Mouse (Mus musculus) forebrain, embryonic 11.5 days (tissue): Measurements from ENCODE around the gene Tap1. TPM values are rescaled to one million over a fixed set of nuclear protein-coding genes. Genes with fewer than 3 reads are reported as not detected.
A peak's percentile ranks its signal among the peaks of the same experiment; 100 is the strongest.

ENCODE experiments used
- ATAC-seq: fragments of 200-750 bp; cut with Nextera tagmentation; replicated peaks from 2 replicates; pipeline ENCODE4 v1.8.0; 2017; ENCODE audit warnings: moderate TSS enrichment; ENCODE audit not compliant: low FRiP score
- DNase-seq: peaks from one replicate; pipeline ENCODE4 v3.0.0-alpha.2; 2017; ENCODE audit warnings: low spot score
- H3K27ac ChIP-seq: fragments of 300-500 bp; sonication (generic); 2 replicates; pipeline ENCODE4 v1.5.1; 2014; ENCODE audit warnings: low read depth, low read length
- H3K27me3 ChIP-seq: fragments of 300-500 bp; sonication (generic); 2 replicates; pipeline ENCODE4 v1.6.1; 2014; ENCODE audit warnings: mild to moderate bottlenecking, low read length, mixed read lengths; ENCODE audit not compliant: control insufficient read depth, insufficient read depth
- H3K36me3 ChIP-seq: fragments of 300-500 bp; sonication (generic); 2 replicates; pipeline ENCODE4 v1.6.1; 2014; ENCODE audit warnings: mild to moderate bottlenecking, low read length, moderate library complexity, mixed read lengths; ENCODE audit not compliant: control insufficient read depth, insufficient read depth
- H3K4me1 ChIP-seq: fragments of 300-500 bp; sonication (generic); replicated peaks from 2 replicates; pipeline ENCODE4 v1.6.1; 2014; ENCODE audit warnings: low read length, mixed read lengths; ENCODE audit not compliant: control insufficient read depth, insufficient read depth
- H3K4me2 ChIP-seq: fragments of 300-500 bp; sonication (generic); 2 replicates; pipeline ENCODE4 v1.6.1; 2014; ENCODE audit warnings: low read depth, mild to moderate bottlenecking, low read length, moderate library complexity, mixed read lengths; ENCODE audit not compliant: severe bottlenecking
- H3K4me3 ChIP-seq: fragments of 300-500 bp; sonication (generic); 2 replicates; pipeline ENCODE4 v1.5.1; 2014; ENCODE audit warnings: low read depth, low read length
- H3K9ac ChIP-seq: fragments of 300-500 bp; sonication (generic); 2 replicates; pipeline ENCODE4 v1.6.1; 2014; ENCODE audit warnings: low read length
- H3K9me3 ChIP-seq: fragments of 300-500 bp; sonication (generic); 2 replicates; pipeline ENCODE4 v1.6.1; 2016; ENCODE audit warnings: low read length, mixed read lengths; ENCODE audit not compliant: control insufficient read depth
- WGBS: fragments of 180-500 bp; shearing (Covaris S2); extraction: QIAGEN DNeasy Blood & Tissue Kit; methylation state at CpG from one replicate; pipeline ENCODE4 v1.1.7; 2014; 5-methylcytosine and 5-hydroxymethylcytosine counted together
- polyA plus RNA-seq: library from polyadenylated mRNA; unstranded; fragments of >200 nt; fragmentation: Nextera tagmentation; extraction: Ambion mirVana; gene quantifications from 2 replicates; pipeline ENCODE4 v1.2.1, GENCODE M21; 2014

Tap1 gene
- polyA plus RNA-seq, 1 experiment from 2014 or later = 1.7 TPM

DNA sequence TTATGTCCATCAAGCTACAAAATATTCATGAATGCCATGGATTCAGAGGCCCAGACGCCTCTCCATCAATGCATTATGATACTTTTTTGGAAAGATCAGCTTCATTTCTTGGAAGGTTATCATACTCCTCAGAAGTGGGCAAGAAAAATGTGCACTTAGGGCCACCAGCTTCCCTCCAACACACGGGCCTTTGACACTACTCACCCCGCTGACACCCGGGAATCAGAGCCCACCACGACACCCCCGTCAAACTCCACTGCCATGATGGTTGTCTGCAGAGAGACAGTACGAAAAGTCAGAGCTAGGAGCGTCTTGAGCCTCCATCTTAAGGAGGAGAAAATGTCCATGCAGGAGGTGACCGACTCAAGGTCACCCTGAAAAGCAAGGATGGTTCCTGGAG, 1.8 kb upstream of the Tap1 start:
- H3K4me1 ChIP-seq = peaks cover 10% of the 10 kb centered on the region
- H3K27me3 ChIP-seq = peaks cover 36% of the 10 kb centered on the region
- no peaks in the 10 kb centered on the region for H3K36me3 ChIP-seq

DNA sequence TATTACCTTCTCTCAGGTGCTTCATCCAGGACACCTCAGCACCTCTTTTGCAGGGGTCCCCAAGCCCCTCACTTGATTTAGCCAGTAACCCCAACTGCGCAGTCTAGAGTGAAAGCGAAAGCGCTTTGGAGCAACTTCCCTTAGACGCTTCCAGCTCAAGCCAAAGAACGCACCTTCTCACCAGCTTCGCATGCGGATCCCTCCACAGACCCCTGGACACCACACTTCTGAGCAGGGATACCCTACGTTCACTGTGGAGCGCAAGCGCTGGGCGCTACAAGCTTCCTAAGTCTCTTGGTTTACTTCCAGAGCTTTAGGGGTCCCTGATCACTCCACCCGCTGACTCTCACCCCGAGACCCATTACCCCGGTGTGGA, 480 bp upstream of the Tap1 start:
- no peak for DNase-seq
- WGBS = 2% methylated on average over 14 of the region's 14 CpGs
- H3K9ac ChIP-seq = peak overlapping the region; percentile 55; the same call in 1 of the 2 replicates

More for the DNA sequence above, 1.8 kb upstream of the Tap1 start:
- H3K4me3 ChIP-seq = no peak overlapping the region
- no peak overlapping the region for H3K27ac ChIP-seq
- no peaks in the 10 kb centered on the region for H3K9me3 ChIP-seq
- DNase-seq = no peak
- no peak overlapping the region for H3K4me2 ChIP-seq
- no peak overlapping the region for H3K9ac ChIP-seq
- no peak for ATAC-seq
- 86% methylated on average over 9 of the region's 9 CpGs for WGBS

GRCm38 (mm10) chr17:34188010-34188409, 657 bp downstream of the Tap1 start:
- Histone ChIP-seq H3K4me3 (peak overlapping the region; percentile 41), H3K4me2 (peak overlapping the region; percentile 75), H3K9ac (peak overlapping the region; percentile 55), H3K27me3 (peaks cover 45% of the 10 kb centered on the region), H3K27ac (no peak overlapping the region), H3K36me3 (no peaks in the 10 kb centered on the region), H3K4me1 (peaks cover 10% of the 10 kb centered on the region), H3K9me3 (no peaks in the 10 kb centered on the region)
- ATAC-seq (peak; percentile 6; the same call in 1 of the 2 replicates), DNase-seq (no peak)
- 5% methylated on average over 20 of the region's 20 CpGs for WGBS

More for the DNA sequence above, 480 bp upstream of the Tap1 start:
- Histone ChIP-seq H3K4me3 (peak overlapping the region; percentile 41), H3K4me1 (peaks cover 10% of the 10 kb centered on the region), H3K4me2 (peak overlapping the region; percentile 75), H3K36me3 (no peaks in the 10 kb centered on the region), H3K9me3 (no peaks in the 10 kb centered on the region), H3K27me3 (peaks cover 36% of the 10 kb centered on the region), H3K27ac (no peak overlapping the region)
- ATAC-seq = no peak; the same call in none of the 2 replicates

- H3K4me2 ChIP-seq = no peak overlapping the region
- ATAC-seq (no peak), DNase-seq (no peak)
- no peak overlapping the region for H3K4me3 ChIP-seq
- H3K4me1 ChIP-seq = peaks cover 10% of the 10 kb centered on the region
- WGBS = 73% methylated on average over 6 of the region's 6 CpGs
- no peak overlapping the region for H3K27ac ChIP-seq
- H3K9me3 ChIP-seq = no peaks in the 10 kb centered on the region
- no peaks in the 10 kb centered on the region for H3K36me3 ChIP-seq
- H3K27me3 ChIP-seq = peaks cover 49% of the 10 kb centered on the region
- H3K9ac ChIP-seq = no peak overlapping the region
Measured at GRCm38 (mm10) chr17:34188986-34189385, 1.6 kb downstream of the Tap1 start.

DNA sequence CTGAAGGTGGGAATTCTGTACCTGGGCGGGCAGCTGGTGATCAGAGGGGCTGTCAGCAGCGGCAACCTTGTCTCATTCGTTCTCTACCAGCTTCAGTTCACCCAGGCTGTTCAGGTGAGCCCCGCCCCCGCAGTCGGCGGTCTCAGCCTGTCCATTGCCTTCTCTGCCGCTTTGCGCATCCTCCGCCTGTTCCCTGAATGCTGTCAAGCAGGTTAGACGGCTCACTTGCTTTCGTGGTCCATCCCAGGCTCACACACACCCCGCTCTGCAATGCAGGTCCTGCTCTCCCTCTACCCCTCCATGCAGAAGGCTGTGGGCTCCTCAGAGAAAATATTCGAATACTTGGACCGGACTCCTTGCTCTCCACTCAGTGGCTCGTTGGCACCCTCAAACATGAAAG, 5.5 kb downstream of the Tap1 start:
- 20% methylated on average over 16 of the region's 16 CpGs for WGBS
- H3K9me3 ChIP-seq = no peaks in the 10 kb centered on the region
- peaks cover 49% of the 10 kb centered on the region for H3K27me3 ChIP-seq
- no peak overlapping the region for H3K4me3 ChIP-seq
- DNase-seq (no peak), ATAC-seq (no peak)
- H3K4me2 ChIP-seq = no peak overlapping the region
- H3K9ac ChIP-seq = no peak overlapping the region
- H3K4me1 ChIP-seq = peaks cover 3% of the 10 kb centered on the region
- no peak overlapping the region for H3K27ac ChIP-seq
- H3K36me3 ChIP-seq = no peaks in the 10 kb centered on the region

- H3K9ac ChIP-seq = no peak overlapping the region
- no peak overlapping the region for H3K27ac ChIP-seq
- H3K4me3 ChIP-seq = no peak overlapping the region
- H3K4me2 ChIP-seq = no peak overlapping the region
- H3K4me1 ChIP-seq = peaks cover 5% of the 10 kb centered on the region
- H3K36me3 ChIP-seq = no peaks in the 10 kb centered on the region
- 64% methylated on average over 8 of the region's 8 CpGs for WGBS
- H3K9me3 ChIP-seq = no peaks in the 10 kb centered on the region
- peaks cover 50% of the 10 kb centered on the region for H3K27me3 ChIP-seq
- DNase-seq (no peak), ATAC-seq (no peak)
Measured at GRCm38 (mm10) chr17:34193468-34193867, 6.1 kb downstream of the Tap1 start.

DNA sequence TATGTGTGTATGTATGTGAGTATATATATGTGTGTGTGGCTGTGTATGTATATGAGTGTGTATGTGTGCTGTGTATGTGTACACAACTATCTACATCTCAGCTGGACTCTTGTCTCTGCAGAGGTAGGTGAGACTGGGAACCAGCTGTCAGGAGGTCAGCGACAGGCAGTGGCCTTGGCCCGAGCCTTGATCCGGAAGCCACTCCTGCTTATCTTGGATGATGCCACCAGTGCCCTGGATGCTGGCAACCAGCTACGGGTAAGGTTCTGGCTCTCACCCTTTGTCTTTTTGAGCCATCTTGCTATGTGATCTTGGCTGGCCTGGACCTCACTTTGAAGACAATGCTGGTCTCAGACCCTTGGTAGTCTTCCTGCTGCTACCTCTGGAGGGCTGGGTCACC, 7.4 kb downstream of the Tap1 start:
- H3K27ac ChIP-seq = no peak overlapping the region
- H3K27me3 ChIP-seq = peaks cover 56% of the 10 kb centered on the region
- H3K9me3 ChIP-seq = no peaks in the 10 kb centered on the region
- no peaks in the 10 kb centered on the region for H3K36me3 ChIP-seq
- DNase-seq (no peak), ATAC-seq (no peak)
- H3K4me2 ChIP-seq = no peak overlapping the region
- peaks cover 5% of the 10 kb centered on the region for H3K4me1 ChIP-seq
- H3K4me3 ChIP-seq = no peak overlapping the region
- no peak overlapping the region for H3K9ac ChIP-seq
- 96% methylated on average over 4 of the region's 4 CpGs for WGBS

DNA sequence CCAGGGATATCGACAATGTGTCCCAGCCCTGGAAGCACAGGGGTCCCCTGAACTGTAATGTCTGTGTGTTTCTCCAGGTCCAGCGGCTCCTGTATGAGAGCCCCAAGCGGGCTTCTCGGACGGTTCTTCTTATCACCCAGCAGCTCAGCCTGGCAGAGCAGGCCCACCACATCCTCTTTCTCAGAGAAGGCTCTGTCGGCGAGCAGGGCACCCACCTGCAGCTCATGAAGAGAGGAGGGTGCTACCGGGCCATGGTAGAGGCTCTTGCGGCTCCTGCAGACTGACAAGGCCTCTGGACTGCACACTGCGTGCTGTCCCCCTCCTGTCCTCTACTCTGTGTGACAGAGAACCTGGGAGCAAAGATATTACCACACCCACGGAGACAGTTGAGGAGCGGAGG, 9.1 kb downstream of the Tap1 start:
- H3K9me3 ChIP-seq = no peaks in the 10 kb centered on the region
- no peaks in the 10 kb centered on the region for H3K36me3 ChIP-seq
- DNase-seq (no peak), ATAC-seq (no peak)
- WGBS = 27% methylated on average over 12 of the region's 12 CpGs
- H3K4me3 ChIP-seq = no peak overlapping the region
- no peak overlapping the region for H3K27ac ChIP-seq
- H3K9ac ChIP-seq = no peak overlapping the region
- H3K4me2 ChIP-seq = no peak overlapping the region
- H3K27me3 ChIP-seq = peaks cover 56% of the 10 kb centered on the region
- peaks cover 5% of the 10 kb centered on the region for H3K4me1 ChIP-seq
